Mouse (Mus musculus): ENCODE measurements at regions not wholly inside any gene's neighbourhood (a gene's known extent, or its start where the extent isn't known, plus 50 kb on each side); places are given as distances from the start of the nearest gene placed in this dataset.

DNA sequence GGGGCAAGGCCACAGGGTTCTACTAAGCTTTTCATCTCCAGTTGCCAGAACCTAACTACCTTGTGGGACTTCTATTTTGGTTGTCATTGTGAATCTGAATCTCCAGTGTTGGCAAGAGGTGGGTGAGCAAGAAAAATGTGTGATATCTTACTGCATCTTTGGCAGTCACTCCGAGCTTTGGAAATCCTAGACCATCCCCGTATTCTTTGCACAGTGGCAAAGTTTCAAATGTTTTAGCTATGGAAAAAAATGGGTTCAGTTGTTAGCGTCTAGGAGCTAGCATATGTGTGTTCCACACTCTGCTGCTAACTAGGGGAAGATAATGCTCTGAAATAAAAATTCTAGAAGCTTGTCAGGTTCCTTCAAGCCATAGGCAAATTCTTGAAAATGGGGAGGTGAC, 337.4 kb upstream of the 4930583I09Rik start:
- TF ChIP-seq CTCF (IDR thresholded peaks at IDR 0.05; ENCODE audit: insufficient read depth, low read length) (no peak), POLR2A (IDR thresholded peaks at IDR 0.05; ENCODE audit: borderline replicate concordance, extremely low read depth, low read depth, low read length) (no peak)
